Mouse (Mus musculus): ENCODE data around the gene Mast1.
A peak's percentile ranks its signal among the peaks of the same experiment; 100 is the strongest.
"Not testable (repeated sequence)": the region's sequence is repeated elsewhere in the genome, so short reads cannot be mapped to it uniquely, and the experiment has no call there.

The Mast1 gene

GRCm38 (mm10) chr8:84908421-84909161, 28.6 kb downstream of the Mast1 start, which contains the start of gene Dnase2a:
Dnase2a (plus strand) TSS chr8:84908560.
- DNase-seq = peak; percentile 98

DNA sequence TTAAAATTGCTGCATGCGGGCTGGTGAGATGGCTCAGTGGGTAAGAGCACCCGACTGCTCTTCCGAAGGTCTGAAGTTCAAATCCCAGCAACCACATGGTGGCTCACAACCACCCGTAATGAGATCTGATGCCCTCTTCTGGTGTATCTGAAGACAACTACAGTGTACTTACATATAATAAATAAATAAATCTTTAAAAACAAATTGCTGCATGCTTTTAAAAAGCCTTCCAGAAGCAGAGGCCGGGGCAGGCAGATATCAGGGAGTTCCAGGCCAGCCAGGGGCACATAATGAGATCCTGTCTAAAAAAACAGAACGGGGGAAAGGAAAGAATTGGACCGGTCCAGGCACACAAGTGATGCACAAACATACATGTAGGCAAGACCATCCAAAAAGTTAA, 29.2 kb downstream of the Mast1 start:
- DNase-seq = not testable (repeated sequence)

DNA sequence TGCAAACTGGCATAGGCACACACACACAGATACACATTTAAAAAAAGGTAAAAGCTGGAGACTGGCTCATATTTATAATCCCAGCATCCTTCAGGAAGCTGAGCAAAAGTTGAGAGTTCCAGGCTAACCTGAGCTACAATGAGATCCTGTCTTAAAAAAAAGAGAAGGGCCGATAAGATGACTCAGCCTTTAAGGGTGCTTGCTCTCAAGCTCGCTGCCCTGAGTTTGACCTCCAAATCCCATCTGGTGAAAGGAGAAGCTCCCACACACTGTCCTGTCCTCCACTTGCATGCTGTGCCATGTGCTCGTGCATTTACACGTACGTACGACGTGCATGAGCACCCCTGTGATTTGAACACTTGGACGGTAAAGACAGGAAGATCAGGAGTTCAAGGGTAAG, 29.7 kb downstream of the Mast1 start:
- no peak for DNase-seq

DNA sequence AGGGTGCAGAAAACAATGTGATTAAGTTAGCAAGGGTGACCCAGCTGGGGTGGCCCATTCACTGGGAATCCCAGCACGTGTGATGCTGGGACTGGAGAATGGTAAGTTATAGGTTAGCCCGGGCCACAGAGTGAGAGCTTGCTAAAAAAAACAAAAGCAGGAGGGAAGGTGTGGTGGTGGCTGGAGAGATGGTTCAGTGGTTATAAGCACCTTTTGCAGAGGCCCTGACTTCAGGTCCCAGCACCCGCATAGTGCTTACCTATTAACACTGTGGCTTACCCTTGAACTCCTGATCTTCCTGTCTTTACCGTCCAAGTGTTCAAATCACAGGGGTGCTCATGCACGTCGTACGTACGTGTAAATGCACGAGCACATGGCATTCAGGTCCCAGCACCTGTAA, 30.1 kb downstream of the Mast1 start:
- no peak for DNase-seq

DNA sequence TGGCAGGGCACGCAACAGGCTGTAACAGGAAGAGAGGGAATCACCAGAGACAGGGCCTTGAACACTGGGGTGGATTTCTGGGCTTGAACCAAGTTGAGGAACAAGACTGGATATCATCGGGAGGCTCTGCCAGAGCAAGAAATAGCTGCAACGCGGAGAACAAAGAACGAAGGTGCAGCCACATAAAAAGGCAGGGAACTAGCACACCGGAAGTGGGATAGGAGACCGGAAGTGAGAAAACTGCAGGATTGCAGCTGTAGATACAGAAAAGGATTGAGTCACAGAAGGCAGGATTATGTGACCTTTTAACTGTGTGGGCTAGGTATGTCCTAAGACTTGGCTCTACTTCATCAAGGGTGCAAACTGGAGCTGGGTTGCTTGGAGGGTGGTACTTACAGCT, 32.8 kb downstream of the Mast1 start:
- no peak for DNase-seq

GRCm38 (mm10) chr8:84902920-84903661, 34.1 kb downstream of the Mast1 start:
- DNase-seq = peak; percentile 92 to 97

GRCm38 (mm10) chr8:84902367-84902919, 34.7 kb downstream of the Mast1 start:
- peak in 1 of 2 experiments; percentile 25 for DNase-seq

- DNase-seq = no peak
Observed at GRCm38 (mm10) chr8:84901752-84902151, 35.4 kb downstream of the Mast1 start, which contains the start of gene Klf1. Klf1 (plus strand) TSS chr8:84901928.

DNA sequence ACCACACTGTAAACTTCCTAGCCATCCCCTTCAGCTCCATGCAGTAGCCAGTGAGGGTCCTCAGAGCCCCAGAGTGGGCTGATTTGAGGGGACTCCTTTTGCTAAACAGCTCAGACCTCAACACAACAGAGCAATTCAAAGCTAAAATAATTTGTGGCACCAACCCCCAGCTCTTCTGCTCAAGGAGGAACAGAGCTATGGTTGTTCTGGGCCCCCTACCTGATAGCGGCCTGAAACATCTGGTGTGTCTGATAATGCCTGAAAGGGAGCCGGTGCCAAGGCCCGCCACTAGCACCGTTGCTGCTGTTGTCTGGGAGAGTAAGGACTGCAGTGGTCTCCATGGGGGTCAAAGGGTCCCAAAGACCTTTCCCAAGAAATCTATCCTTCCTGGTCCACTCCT, 36.1 kb downstream of the Mast1 start:
- no peak for DNase-seq

GRCm38 (mm10) chr8:84895963-84896362, 41.2 kb downstream of the Mast1 start:
- DNase-seq = no peak

- peak; percentile 97 to 98 for DNase-seq
Observed at GRCm38 (mm10) chr8:84893709-84894134, 43.4 kb downstream of the Mast1 start, which contains the start of gene Gcdh. Gcdh (minus strand) TSS chr8:84893921.

GRCm38 (mm10) chr8:84892993-84893708, 44.0 kb downstream of the Mast1 start:
- peak; percentile 71 to 79 for DNase-seq

DNA sequence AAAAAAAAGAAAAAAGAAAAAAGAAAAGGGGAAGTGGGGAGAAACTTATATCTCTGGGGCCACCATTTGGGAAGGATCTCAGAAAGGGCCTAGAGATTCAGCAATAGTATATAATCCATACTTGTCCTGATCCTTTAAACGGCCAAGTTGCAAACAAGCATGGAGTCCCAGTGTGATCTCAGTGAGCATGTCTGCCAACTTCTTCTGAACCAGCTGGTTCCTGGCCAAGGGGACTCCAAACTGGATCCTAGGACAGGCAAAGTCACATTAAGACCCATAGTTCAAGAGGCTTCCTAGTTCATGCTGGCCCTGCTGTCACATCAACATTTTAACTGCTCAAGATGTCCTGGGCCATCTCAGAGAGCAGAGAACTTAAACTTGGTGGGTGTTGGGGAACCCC, 48.0 kb downstream of the Mast1 start:
- no peak for DNase-seq

- no peak for DNase-seq
Observed at GRCm38 (mm10) chr8:84888280-84888679, 48.9 kb downstream of the Mast1 start.

GRCm38 (mm10) chr8:84884728-84885127, 52.4 kb downstream of the Mast1 start:
- no peak for DNase-seq

- no peak for DNase-seq
Observed at GRCm38 (mm10) chr8:84878915-84879314, 58.2 kb downstream of the Mast1 start.

GRCm38 (mm10) chr8:84877297-84878035, 59.7 kb downstream of the Mast1 start:
- DNase-seq = no peak

GRCm38 (mm10) chr8:84874339-84874738, 62.8 kb downstream of the Mast1 start:
- no peak for DNase-seq

DNA sequence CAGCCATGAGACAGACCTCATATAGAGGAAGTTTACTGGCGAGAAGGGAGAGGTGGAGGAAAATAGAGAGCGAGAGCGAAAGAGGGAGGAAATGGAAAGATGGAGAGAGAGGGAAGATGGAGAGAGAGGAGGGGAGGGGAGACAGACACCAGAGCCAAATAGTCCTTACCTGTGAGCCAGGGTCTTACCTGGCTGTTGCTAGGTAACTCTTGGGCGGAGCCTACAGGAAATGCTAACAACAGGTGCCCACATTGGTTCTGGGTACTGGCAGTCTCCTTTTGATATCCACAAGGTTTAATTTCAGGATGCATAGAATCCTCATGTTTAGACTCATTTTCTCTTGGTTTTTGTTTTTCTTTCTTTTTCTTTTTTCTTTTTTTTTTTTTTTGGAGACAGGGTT, 64.1 kb downstream of the Mast1 start:
- no peak for DNase-seq

- peak; percentile 29 to 38 for DNase-seq
Observed at GRCm38 (mm10) chr8:84872309-84872965, 64.7 kb downstream of the Mast1 start.
